Mouse (Mus musculus) forebrain, embryonic 13.5 days (tissue): Measurements from ENCODE around the gene Mrpl24. TPM values are rescaled to one million over a fixed set of nuclear protein-coding genes. Genes with fewer than 3 reads are reported as not detected.
A peak's percentile ranks its signal among the peaks of the same experiment; 100 is the strongest.

Source experiments
- ATAC-seq: fragments of 200-750 bp; cut with Nextera tagmentation; 2 replicates; pipeline ENCODE4 v1.8.0; 2017
- H3K27ac ChIP-seq: fragments of 300-500 bp; sonication (generic); 2 replicates; pipeline ENCODE4 v1.5.1; 2015; ENCODE audit warnings: inconsistent platforms, mild to moderate bottlenecking, moderate library complexity
- H3K27me3 ChIP-seq: fragments of 300-500 bp; sonication (generic); 2 replicates; pipeline ENCODE4 v1.6.1; 2015; ENCODE audit warnings: mild to moderate bottlenecking, inconsistent platforms
- H3K36me3 ChIP-seq: fragments of 300-500 bp; sonication (generic); 2 replicates; pipeline ENCODE4 v1.6.1; 2015; ENCODE audit warnings: mild to moderate bottlenecking, inconsistent platforms; ENCODE audit not compliant: poor library complexity, severe bottlenecking
- H3K4me1 ChIP-seq: fragments of 300-500 bp; sonication (generic); 2 replicates; pipeline ENCODE4 v1.6.1; 2015; ENCODE audit warnings: inconsistent platforms
- H3K4me2 ChIP-seq: fragments of 300-500 bp; sonication (generic); 2 replicates; pipeline ENCODE4 v1.6.1; 2015; ENCODE audit warnings: inconsistent platforms, mild to moderate bottlenecking, moderate library complexity
- H3K4me3 ChIP-seq: fragments of 300-500 bp; sonication (generic); 2 replicates; pipeline ENCODE4 v1.5.1; 2015; ENCODE audit warnings: mild to moderate bottlenecking, inconsistent platforms
- H3K9ac ChIP-seq: fragments of 300-500 bp; sonication (generic); 2 replicates; pipeline ENCODE4 v1.6.1; 2015; ENCODE audit warnings: mild to moderate bottlenecking, inconsistent platforms
- H3K9me3 ChIP-seq: fragments of 300-500 bp; sonication (generic); replicated peaks from 2 replicates; pipeline ENCODE4 v1.6.1; 2016; ENCODE audit warnings: inconsistent platforms
- WGBS: fragments of 180-500 bp; shearing (Covaris S2); methylation state at CpG from one replicate; pipeline ENCODE4 v1.1.7; 2015; 5-methylcytosine and 5-hydroxymethylcytosine counted together
- polyA plus RNA-seq: library from polyadenylated mRNA; unstranded; fragments of >200 nt; fragmentation: Nextera tagmentation; extraction: Ambion mirVana; gene quantifications from 2 replicates; pipeline ENCODE4 v1.2.1, GENCODE M21; 2015

Gene Mrpl24
- polyA plus RNA-seq, 1 experiment from 2014 or later: 77.2 TPM

GRCm38 (mm10) chr3:87940611-87941010 lies 21.3 kb downstream of the Mrpl24 start:
- H3K4me3 ChIP-seq: no peak overlapping the region
- peaks cover 77% of the 10 kb centered on the region for H3K36me3 ChIP-seq
- 65% methylated on average over 5 of the region's 5 CpGs for WGBS
- H3K9ac ChIP-seq: no peak overlapping the region
- no peaks in the 10 kb centered on the region for H3K9me3 ChIP-seq
- H3K4me1 ChIP-seq: peaks cover 18% of the 10 kb centered on the region
- ATAC-seq: no peak
- H3K27ac ChIP-seq: no peak overlapping the region
- H3K27me3 ChIP-seq: no peaks in the 10 kb centered on the region
- H3K4me2 ChIP-seq: no peak overlapping the region

- peaks cover 61% of the 10 kb centered on the region for H3K36me3 ChIP-seq
- 94% methylated on average over 2 of the region's 2 CpGs for WGBS
- ATAC-seq: no peak
Observed at GRCm38 (mm10) chr3:87942471-87942870, 23.2 kb downstream of the Mrpl24 start.

GRCm38 (mm10) chr3:87943586-87943985 lies 24.3 kb downstream of the Mrpl24 start:
- Histone ChIP-seq H3K4me2 (no peak overlapping the region), H3K27me3 (no peaks in the 10 kb centered on the region), H3K9ac (no peak overlapping the region), H3K27ac (no peak overlapping the region), H3K4me1 (peaks cover 41% of the 10 kb centered on the region), H3K4me3 (no peak overlapping the region), H3K9me3 (no peaks in the 10 kb centered on the region), H3K36me3 (peaks cover 50% of the 10 kb centered on the region)
- 80% methylated on average over 7 of the region's 7 CpGs for WGBS
- ATAC-seq: no peak

More at GRCm38 (mm10) chr3:87942471-87942870, 23.2 kb downstream of the Mrpl24 start:
- H3K27ac ChIP-seq: no peak overlapping the region
- no peaks in the 10 kb centered on the region for H3K27me3 ChIP-seq
- H3K9ac ChIP-seq: no peak overlapping the region
- H3K4me3 ChIP-seq: no peak overlapping the region
- peaks cover 30% of the 10 kb centered on the region for H3K4me1 ChIP-seq
- H3K9me3 ChIP-seq: no peaks in the 10 kb centered on the region
- H3K4me2 ChIP-seq: no peak overlapping the region

- Histone ChIP-seq H3K27me3 (0 out of 2 replicates have a peak, but pooled peaks cover 4% of the 10 kb centered on the region), H3K4me1 (peaks cover 55% of the 10 kb centered on the region), H3K9ac (peak overlapping the region; percentile 48), H3K4me2 (no peak overlapping the region), H3K27ac (peak overlapping the region; percentile 54), H3K9me3 (no peaks in the 10 kb centered on the region), H3K36me3 (peaks cover 36% of the 10 kb centered on the region), H3K4me3 (no peak overlapping the region)
- 6% methylated on average over 4 of the region's 4 CpGs for WGBS
- peak; percentile 64 for ATAC-seq
Observed at GRCm38 (mm10) chr3:87944838-87945600, 25.7 kb downstream of the Mrpl24 start.

GRCm38 (mm10) chr3:87945781-87946540 lies 26.7 kb downstream of the Mrpl24 start:
- ATAC-seq: no peak; the same call in 1 of the 2 replicates
- Histone ChIP-seq H3K27ac (peak overlapping the region; percentile 48; the same call in 1 of the 2 replicates), H3K4me3 (no peak overlapping the region), H3K36me3 (peaks cover 28% of the 10 kb centered on the region), H3K4me1 (peaks cover 61% of the 10 kb centered on the region), H3K4me2 (no peak overlapping the region), H3K9me3 (no peaks in the 10 kb centered on the region), H3K9ac (0 out of 2 replicates have a peak overlapping the region, but pooled peaks have one; percentile 21), H3K27me3 (0 out of 2 replicates have a peak, but pooled peaks cover 4% of the 10 kb centered on the region)
- WGBS: 14% methylated on average over 12 of the region's 12 CpGs

- H3K9ac ChIP-seq: 0 out of 2 replicates have a peak overlapping the region, but pooled peaks have one; percentile 18
- peak overlapping the region; percentile 48; the same call in 1 of the 2 replicates for H3K27ac ChIP-seq
- 0 out of 2 replicates have a peak overlapping the region, but pooled peaks have one; percentile 69 for H3K4me2 ChIP-seq
Observed at GRCm38 (mm10) chr3:87946541-87946860, 27.2 kb downstream of the Mrpl24 start.

GRCm38 (mm10) chr3:87947056-87947810 lies 27.9 kb downstream of the Mrpl24 start:
- no peaks in the 10 kb centered on the region for H3K9me3 ChIP-seq
- peak overlapping the region; percentile 61; the same call in 1 of the 2 replicates for H3K9ac ChIP-seq
- 6% methylated on average over 26 of the region's 26 CpGs for WGBS
- H3K36me3 ChIP-seq: peaks cover 15% of the 10 kb centered on the region
- peak overlapping the region; percentile 7; the same call in 1 of the 2 replicates for H3K27ac ChIP-seq
- peak overlapping the region; percentile 69 for H3K4me2 ChIP-seq
- H3K4me1 ChIP-seq: peaks cover 67% of the 10 kb centered on the region
- peak; percentile 11; the same call in 1 of the 2 replicates for ATAC-seq
- H3K27me3 ChIP-seq: 0 out of 2 replicates have a peak, but pooled peaks cover 4% of the 10 kb centered on the region
- peak overlapping the region; percentile 36 for H3K4me3 ChIP-seq

More at GRCm38 (mm10) chr3:87946541-87946860, 27.2 kb downstream of the Mrpl24 start:
- Histone ChIP-seq H3K4me3 (no peak overlapping the region), H3K27me3 (0 out of 2 replicates have a peak, but pooled peaks cover 4% of the 10 kb centered on the region), H3K36me3 (peaks cover 22% of the 10 kb centered on the region), H3K4me1 (peaks cover 61% of the 10 kb centered on the region), H3K9me3 (no peaks in the 10 kb centered on the region)
- no peak for ATAC-seq
- WGBS: 44% methylated on average over 1 of the region's 1 CpGs

GRCm38 (mm10) chr3:87947811-87948199 lies 28.5 kb downstream of the Mrpl24 start:
- Histone ChIP-seq H3K4me2 (peak overlapping the region; percentile 69), H3K27me3 (0 out of 2 replicates have a peak, but pooled peaks cover 4% of the 10 kb centered on the region), H3K4me3 (peak overlapping the region; percentile 36), H3K9me3 (no peaks in the 10 kb centered on the region), H3K4me1 (peaks cover 73% of the 10 kb centered on the region), H3K9ac (peak overlapping the region; percentile 61), H3K27ac (no peak overlapping the region), H3K36me3 (0 out of 2 replicates have a peak, but pooled peaks cover 9% of the 10 kb centered on the region)
- no peak for ATAC-seq
- WGBS: under 1% methylated on average over 17 of the region's 17 CpGs

GRCm38 (mm10) chr3:87948378-87949265 lies 29.3 kb downstream of the Mrpl24 start, which contains the start of gene Crabp2:
Gene Crabp2 (plus strand): TSS chr3:87948666.
- Histone ChIP-seq H3K36me3 (0 out of 2 replicates have a peak, but pooled peaks cover 2% of the 10 kb centered on the region), H3K9me3 (no peaks in the 10 kb centered on the region), H3K4me1 (peaks cover 76% of the 10 kb centered on the region), H3K9ac (peak within 1 kb of the TSS; percentile 61), H3K27me3 (0 out of 2 replicates have a peak, but pooled peaks cover 4% of the 10 kb centered on the region), H3K4me2 (peak within 1 kb of the TSS; percentile 69), H3K4me3 (peak within 1 kb of the TSS; percentile 36), H3K27ac (peak within 1 kb of the TSS; percentile 51; the same call in 1 of the 2 replicates)
- ATAC-seq: no peak
- 2% methylated on average over 34 of the region's 35 CpGs for WGBS

GRCm38 (mm10) chr3:87949266-87949954 lies 30.1 kb downstream of the Mrpl24 start:
- Histone ChIP-seq H3K4me2 (peak overlapping the region; percentile 69), H3K4me1 (peaks cover 76% of the 10 kb centered on the region), H3K36me3 (no peaks in the 10 kb centered on the region), H3K9me3 (no peaks in the 10 kb centered on the region), H3K4me3 (peak overlapping the region; percentile 36), H3K27me3 (0 out of 2 replicates have a peak, but pooled peaks cover 4% of the 10 kb centered on the region), H3K27ac (peak overlapping the region; percentile 51; the same call in 1 of the 2 replicates), H3K9ac (peak overlapping the region; percentile 61)
- ATAC-seq: no peak
- 6% methylated on average over 16 of the region's 16 CpGs for WGBS
